Mouse (Mus musculus) adipocyte (in vitro differentiated cells): ENCODE measurements around the gene Ly6g5b.

Experiments used
- DNase-seq: peaks from one replicate; pipeline ENCODE4 v3.0.0-alpha.2; 2016; ENCODE audit warnings: low spot score

Ly6g5b gene

DNA sequence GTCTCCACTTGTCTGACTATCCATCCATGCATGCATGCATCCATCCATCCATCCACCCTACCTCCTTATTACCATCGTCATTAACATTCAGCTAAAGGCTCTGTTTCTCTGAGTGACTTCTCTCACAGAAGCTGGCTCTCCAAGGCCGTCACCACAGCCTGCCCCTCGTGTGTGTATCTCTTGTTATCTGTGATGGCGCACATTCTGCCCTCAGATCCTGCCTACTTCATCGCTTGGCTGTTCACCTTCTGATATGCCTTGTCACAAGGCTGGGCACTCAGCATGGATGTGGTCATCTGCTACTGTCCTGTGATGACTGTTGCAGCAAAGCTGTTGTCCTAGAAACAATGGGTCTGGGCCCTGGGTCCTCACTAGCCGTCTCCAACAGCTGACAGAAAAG lies 10.5 kb downstream of the Ly6g5b start:
- no peak for DNase-seq

DNA sequence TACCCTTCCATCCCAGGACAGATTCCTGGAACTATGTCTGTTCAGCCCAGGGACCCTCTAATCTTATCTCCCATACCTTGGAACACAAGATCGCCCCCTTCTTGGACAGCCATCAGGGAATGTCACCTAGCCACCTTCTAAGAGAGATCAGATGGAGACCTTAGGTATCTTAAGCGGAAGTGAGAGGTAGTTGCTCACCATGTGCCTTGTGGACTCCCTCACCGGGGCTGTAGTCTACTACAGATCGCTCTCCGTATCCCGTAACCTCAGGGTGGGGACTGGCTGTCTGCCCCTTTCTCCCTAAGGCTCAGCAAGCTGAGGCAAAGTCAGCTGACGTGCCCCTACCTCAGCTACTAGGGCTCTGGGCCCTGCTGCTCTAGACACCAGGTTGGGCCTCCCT lies 11.1 kb downstream of the Ly6g5b start:
- DNase-seq, result no peak

DNA sequence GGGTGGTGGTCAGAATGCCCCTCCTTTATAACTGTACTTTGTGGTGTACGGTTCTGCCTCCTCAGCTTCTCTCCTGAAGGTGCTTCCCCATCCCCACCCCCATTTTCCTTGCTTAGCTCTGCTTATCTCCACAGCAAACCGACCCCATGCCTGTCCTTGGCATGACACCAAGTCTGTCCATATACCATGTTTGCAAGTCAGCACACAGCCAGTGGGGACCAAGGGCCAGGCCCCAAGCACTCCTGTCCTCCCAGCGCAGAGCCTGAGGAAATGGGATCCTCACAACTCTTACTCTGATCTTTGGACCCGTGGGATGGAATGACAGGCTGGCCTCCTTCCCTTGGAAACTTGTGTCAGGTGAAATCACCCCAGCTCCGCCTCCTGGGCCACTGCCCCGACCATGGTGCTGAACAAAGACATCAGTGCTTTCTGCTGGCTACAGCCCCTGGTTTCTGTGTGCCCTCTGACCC lies 12.0 kb downstream of the Ly6g5b start:
- peak; percentile 30 for DNase-seq

DNA sequence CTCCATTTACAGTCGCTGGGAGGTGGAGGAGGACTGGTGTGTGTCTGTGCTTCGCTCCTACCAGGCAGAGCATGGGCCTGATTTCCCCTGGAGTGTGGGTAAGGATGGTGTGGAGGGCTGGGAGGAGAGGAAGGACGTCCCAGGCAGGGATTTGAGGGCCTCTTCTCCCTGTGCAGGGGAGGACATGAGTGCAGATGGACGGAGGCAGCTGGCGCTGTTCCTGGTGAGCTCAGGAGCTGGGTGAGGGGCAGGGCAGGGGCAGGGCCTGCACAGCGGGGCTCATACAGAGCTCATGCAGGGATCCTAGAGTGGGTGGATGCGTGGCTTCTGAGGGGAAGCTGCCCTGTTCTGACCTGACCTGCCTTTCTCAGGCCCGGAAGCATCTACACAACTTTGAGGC lies 12.9 kb downstream of the Ly6g5b start:
- no peak for DNase-seq

DNA sequence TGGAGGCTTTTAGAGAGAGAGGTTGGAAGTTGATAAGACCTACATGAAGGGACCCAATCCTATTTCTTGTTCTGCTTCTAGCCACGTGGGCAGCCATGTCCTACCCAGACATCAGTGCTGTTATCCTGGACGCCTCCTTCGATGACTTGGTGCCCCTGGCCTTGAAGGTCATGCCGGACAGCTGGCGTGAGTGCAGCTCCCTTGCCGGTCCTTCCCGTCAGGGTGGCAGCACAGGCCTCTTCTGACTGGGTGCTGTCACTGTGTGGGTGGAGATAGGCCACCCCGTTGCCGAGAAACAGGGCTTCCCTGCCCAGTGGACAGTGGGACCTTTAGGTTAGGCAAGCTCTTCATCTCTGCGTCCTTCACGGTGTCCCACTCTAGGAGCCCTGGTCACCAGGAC lies 14.1 kb downstream of the Ly6g5b start:
- DNase-seq, result no peak

DNA sequence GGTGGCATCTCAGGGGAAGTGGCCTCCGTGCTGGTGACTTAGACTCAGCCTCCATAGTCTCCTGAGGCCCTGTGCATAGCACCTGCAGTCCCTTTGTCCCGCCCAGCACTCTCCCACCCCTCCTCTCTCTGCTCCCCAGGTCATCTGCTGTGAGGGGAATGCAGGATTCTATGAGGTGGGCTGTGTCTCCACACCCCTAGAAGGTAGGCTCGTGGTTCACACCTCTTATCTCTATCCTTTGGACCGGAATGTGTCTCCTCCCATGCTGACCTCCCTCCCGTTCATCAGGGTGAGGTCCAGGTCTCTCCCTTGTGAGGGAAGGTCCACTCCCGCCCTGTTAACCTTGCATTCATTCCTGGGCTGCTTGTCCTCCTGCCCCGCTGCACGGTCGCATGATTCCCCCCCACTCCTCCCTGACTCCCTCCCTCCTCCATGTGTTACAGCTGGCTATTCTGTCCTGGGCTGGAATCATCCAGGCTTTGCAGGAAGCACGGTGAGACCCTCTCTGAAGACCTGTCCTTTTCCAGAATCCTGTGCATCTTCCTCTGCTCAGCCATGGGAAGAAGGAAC lies 14.9 kb downstream of the Ly6g5b start:
- no peak for DNase-seq

DNA sequence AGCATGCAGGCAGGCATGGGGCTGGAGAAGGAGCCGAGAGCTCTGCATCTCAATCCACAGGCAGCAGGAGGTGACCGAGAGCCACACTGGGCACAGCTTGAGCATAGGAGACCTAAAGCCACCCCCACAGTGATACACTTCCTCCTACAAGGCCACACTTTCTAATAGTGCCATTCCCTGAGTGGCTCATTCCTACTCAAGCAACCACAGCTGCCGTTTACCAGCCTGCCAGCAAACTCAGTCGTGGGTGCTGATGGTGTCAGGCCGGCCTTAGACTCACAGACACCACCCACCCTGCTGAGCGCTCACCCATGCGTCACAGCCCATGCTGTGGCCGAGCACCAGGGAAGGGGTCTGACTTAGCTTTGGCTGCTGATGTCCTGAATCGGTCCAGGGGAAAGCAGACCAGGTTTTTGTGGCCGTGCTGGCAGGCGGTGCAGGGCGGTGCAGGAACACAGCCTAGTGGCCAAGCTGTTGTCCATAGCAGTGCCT lies 18.0 kb downstream of the Ly6g5b start:
- DNase-seq, result no peak

DNA sequence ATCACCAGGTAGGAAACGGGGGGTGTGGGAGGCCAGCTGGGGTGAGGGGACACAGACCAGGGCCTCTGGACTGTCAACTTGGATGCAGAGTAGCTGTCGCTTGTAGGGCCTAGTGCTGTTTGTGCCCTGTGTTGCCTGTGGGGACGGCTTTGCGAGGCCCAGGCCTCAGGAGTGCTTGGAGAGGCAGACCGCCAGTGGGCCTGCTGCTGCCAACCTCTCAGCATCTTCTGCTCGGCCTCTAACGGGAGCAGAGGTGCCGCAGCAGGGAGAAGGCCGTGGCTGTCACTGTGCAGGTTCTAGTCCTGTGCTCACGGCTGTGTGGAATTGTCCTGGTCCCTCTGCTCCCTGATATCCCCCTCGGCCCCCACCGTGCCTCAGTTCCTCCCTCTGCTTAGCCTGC lies 18.6 kb downstream of the Ly6g5b start:
- DNase-seq, result no peak

DNA sequence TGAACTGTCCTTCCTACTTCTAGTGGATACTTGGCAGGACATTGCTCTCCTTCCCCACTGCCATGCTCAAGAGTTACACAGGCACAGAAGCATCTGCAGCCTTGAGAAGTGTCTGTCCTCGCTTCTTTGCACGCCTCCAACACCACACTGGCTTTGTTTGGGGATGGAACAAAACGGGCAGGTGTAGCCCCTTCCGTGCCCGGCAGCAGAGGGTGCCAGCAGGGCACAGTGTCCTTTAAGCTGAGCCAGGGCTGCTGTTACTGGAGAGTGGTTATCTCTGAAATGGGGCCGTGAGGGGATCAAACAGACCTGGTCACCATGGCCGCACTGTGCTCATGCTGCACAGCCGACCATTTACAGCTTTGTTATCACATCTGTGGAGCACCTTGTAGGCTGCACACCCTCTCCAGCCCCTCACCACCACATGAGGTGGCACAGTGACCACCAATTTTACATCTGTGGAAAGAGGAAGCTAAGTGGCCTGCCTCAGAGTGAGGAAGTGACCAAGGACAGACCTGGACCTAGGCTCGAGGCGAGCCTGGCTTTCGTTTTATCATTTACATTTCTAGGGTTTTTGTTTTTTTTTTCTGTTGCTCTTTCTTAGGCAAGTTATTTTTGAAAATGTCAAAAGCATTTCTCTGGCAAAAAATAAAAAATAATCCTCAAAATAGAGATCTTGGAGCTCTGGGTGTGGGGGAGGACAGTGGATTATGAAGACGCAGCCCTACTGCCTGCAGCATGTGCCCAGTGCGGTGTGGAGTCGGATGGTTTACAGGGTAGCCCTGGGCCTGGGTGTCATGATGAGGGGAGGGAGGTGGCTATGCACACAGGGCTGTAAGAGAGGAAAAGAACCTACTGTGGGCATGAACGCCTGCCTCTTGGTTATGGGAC lies 20.5 kb downstream of the Ly6g5b start:
- DNase-seq, result no peak

DNA sequence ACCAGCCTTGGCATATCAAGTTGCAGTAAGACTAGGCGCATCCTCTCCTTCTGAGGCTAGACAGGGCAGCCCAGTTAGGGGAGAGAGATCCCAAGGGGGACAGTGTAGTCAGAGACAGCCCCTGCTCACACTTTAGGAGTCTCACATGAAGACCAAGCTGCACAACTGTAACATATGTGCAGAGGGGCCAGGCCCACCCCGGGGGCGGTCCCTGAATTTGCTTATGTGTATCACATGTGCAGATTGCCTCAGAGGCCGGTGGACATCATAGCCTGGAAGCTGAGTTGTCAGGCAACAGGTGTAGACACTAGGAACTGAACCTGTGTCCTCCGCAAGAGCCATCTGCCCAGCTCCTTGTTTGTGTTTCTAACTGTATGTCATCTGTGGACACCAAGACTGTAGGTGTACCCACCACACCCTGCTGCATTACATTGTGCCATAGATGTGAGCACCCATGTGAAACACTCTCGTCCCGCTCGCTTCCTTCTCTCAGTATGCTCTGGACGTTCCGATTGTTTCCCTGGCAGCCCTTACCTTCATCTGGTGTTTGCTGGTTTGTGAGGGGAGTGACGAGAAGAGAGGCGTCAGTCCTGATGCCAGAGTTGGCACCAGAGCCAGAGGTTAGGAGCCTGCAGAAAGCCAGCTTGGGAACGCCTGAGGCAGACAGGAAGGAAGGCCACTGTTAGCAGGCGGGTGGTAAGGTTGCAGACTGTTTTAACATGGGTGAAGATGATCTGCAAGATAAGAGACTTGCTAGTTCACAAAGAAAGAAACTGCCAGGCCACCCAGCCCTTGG lies 22.6 kb downstream of the Ly6g5b start:
- no peak for DNase-seq

DNA sequence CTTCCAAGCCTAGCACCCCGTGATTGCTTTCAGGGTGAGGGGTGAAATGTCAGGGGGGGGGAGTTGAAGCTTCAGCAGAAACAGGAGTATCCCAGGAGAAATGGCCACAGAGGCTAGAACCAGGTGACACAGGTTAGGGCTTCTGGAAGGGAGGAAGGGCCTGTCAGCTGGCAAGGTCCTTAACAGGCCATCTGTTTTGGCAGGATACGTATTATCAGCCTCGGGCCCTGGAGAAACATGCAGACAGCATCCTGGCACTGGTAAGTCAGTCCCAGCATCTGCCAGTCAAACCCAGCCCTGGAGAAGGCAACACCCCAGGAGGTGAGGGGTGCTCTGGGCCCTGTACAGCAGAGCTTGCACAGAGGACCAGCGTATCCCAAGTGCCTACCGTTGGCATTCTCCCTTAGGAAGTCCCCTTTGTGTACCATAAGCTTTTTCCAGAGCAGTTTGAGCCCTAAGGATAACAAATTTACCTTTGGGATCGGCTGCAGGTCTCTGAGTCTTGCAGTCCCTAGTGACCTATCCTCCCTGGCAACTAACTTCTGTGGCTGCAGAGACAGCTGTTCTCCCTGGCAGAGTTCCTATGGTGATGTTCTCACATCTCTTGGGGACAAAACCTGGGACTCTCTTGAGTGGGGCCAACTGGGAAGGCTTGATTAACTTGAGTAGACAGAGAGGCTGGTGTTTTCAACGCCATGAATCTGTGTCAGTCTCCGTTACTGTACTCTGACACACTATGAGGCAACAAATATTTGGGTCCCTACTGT lies 24.9 kb downstream of the Ly6g5b start:
- DNase-seq, result peak; percentile 80

DNA sequence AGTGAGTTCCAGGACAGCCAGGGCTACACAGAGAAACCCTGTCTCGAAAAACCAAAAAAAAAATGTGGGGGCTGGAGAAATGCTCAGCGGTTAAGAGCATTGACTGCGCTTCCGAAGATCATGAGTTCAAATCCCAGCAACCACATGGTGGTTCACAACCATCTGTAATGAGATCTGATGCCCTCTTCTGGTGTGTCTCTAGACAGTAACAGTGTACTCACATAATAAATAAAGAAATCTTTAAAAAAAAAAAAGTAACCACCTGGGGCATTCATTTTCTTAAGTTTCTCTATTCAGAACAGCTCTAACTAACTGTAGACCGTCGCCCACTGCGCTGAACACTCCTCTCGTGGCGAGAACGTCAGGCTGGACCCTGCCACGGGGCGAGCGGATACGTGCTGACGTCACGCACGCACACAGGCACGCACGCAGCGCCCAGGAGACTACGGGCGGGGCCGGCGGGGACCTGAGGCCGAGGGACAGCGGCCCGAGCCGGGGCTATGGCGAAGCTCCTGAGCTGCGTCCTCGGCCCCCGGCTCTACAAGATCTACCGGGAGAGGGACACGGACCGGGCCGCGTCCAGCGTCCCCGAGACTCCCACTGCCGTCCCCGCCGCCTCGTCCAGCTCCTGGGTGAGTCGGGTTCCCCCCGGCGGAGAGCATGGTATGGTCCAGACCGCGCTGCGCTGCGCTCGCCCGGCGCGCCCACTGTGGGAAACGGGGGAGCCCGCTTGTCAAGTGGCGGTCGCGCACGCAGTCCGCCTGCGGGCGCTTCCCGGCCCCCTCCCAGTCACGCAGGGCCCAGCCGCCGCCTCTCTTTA lies 26.2 kb downstream of the Ly6g5b start, which contains the start of gene Abhd16a:
Abhd16a (plus strand) TSS at position 439 of the 820 bp plus-strand sequence.
- peak; percentile 93 for DNase-seq

DNA sequence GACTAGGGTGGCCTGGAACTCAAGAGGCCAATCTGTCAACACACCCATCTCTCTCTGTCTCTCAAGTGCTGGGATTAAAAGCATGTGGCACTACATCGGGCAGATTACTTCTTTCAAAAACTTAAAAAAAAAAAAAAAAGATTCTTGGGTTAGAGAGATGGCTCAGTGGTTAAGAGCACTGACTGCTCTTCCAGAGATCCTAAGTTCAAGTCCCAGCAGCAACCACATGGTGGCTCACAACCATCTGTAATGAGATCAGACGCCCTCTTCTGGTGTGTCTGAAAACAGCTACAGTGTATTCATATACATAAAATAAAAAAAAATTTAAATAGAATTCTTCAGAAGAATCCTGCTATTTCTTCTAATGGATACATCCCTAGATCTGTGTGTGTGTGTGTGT lies 27.1 kb downstream of the Ly6g5b start:
- DNase-seq, result peak; percentile 35

DNA sequence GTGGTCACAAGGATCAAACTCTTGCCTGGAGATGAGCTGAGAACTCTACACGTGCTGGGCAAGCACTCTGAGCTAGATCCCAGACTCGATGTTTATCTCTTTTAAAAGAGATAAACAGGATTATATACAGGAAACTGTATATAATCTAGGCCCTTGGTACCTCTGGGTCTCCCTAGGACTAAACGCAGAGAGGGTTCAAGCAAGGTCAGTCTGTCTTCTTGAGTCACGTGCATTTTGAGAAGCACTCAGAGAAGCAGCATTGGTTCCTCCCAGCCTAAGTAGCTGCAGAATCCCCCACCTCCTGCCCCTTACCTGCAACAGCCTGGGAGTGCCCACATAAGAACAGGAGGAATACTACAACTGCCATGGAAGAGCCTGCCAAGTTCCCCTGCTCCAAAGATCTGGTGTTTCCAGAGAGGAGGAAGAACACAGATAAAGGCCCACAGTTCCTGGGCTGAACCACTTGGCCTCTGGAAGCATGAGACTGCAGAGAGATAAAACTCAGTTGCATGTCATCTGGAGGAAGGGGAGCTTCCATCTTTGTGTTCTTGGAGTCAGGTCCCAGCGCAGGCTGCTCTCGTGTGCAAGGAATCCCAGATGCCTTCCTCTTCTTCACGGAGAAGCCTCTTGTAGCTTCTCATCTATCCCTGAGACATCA lies 29.9 kb downstream of the Ly6g5b start, which contains the start of gene Ly6g6f:
Ly6g6f (minus strand) TSS at position 403 of the 658 bp plus-strand sequence.
- DNase-seq, result no peak

DNA sequence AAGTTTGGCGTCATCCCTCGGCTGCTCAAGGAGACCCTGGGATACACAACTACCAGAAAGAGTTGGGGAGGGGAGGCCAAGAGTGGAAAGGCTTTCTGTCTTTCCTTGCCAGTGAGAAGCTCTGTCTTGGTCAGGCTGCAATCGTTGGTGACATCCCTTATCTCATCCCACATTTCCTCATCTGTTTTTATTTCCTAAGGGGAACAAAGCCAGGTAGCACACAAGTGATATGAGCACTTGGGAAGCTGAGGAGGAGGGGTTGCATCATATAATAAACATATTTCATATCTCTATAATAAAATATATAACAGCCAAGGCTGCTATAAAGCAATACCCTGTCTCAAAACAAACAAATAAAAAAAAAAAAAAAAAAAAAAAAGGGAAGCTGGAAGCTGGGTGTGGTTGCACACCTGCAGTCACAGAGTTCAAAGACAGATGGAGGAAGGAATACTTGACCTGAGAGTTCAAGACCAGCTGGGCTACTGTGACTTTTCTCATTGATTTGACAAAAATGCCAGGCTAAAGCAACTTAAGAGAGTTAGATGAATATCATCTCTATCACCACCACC lies 31.2 kb downstream of the Ly6g5b start:
- no peak for DNase-seq

DNA sequence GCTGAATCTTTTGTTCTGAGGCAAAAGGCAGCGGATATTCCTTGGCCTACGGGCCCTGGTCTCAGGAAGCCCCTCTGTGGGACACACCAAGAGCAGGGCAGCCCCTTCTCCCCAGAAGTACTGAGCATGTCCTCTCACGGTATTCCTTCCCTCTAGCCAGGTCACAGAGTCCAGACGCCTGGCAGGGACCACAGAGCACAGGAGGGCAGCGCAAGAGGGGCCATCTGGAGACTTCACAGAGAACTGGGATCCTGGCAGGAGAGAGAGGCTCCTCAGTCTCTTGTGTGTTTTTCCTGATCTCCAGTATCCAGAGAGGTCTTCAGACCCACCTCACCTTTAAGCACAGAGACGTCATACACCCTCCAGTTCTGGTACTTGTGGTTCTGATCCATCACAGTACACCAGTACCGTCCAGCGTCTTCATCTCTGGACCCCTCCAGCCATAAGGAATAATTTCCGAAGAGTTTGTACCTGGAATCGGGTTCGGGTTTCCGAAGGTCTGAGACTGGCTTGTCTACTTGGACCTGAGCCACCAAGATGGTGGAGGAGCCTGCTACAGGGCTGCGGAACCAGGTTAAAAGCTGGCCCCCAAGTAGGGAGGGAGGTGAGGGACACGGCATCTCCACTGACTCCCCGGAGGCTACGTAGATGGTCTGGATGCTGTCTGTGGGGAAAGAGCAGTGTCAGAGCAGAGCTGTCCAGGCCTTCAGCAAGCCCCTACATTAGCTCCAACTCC lies 32.2 kb downstream of the Ly6g5b start:
- DNase-seq, result no peak

DNA sequence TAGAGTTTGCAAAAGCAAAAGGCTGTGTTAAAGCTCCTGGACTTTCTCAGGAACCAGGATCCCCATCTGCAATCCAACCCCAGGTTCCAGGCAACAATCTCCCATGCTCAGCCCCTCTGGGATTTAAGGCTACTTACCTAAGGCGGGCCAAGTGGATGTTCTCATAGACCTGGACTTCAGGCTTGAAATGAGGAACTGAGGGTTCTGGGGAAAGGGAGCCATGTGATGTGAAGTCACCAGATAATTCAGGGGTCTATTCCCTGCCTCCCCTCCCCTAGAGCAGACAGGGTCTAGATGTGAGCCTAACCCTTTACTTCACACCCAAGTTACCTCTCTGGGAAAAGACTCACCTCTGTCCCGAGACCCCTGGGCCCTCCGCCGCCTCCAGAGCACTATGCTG lies 34.5 kb downstream of the Ly6g5b start:
- DNase-seq, result no peak

DNA sequence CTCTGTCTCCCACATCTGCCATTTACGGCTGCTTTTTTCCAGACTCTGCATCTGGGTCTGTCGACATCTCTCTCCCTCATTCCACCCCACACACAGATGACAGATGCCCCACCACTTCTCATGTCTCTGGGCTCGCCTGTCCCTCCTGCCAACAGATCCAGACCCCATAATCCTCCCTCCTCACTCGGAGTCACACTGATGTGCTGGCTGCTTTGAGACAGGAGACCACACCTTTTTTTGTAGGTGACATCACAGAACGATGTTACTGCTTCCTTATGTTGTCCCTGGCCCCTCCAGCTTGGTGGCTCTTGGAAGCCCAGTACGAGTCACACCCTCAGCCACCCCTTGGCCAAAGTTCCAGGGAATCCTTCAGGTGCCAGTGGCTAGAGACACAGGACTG lies 35.0 kb downstream of the Ly6g5b start:
- DNase-seq, result no peak

DNA sequence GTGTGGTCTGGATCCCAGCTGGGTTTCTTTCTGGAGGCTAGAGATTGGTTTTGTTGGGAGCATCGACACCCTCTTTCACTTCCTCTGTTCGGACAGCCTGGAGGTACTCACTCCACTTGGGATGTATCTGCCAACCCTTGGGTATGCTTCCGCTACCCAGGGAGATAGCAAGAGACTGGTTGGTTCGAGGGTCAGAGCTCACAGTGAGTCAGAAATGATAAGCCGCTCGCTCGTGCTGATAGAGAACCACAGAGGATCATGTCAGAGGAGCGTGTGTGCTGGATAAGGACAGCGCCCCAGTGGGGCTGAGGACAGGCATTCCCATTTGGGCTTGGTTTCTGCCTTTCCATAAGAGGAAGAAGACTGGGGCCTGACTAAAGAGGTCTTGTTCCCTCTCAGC lies 35.5 kb downstream of the Ly6g5b start:
- DNase-seq, result no peak
